Mouse (Mus musculus): ENCODE measurements at regions not wholly inside any gene's neighbourhood (a gene's known extent, or its start where the extent isn't known, plus 50 kb on each side); places are given as distances from the start of the nearest gene placed in this dataset.

DNA sequence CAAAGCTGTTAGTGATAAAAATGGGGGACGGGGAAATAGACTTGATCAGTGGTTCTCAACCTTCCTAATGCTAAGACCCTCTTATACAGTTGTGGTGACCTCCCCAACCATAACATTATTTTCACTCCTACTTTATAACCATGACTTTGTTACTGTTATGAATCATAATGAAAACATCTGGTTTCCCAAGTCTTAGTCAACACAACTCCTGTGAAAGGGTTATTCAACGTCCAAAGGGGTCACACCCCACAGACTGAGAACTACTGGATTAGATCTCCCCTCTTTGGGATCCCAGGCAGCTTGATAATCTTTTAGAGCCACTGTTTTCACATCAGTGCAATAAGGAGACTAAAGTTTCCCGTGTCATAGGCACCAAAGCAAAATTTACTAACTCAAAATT, 141.1 kb upstream of the Fndc3a start:
- no peak for DNase-seq

DNA sequence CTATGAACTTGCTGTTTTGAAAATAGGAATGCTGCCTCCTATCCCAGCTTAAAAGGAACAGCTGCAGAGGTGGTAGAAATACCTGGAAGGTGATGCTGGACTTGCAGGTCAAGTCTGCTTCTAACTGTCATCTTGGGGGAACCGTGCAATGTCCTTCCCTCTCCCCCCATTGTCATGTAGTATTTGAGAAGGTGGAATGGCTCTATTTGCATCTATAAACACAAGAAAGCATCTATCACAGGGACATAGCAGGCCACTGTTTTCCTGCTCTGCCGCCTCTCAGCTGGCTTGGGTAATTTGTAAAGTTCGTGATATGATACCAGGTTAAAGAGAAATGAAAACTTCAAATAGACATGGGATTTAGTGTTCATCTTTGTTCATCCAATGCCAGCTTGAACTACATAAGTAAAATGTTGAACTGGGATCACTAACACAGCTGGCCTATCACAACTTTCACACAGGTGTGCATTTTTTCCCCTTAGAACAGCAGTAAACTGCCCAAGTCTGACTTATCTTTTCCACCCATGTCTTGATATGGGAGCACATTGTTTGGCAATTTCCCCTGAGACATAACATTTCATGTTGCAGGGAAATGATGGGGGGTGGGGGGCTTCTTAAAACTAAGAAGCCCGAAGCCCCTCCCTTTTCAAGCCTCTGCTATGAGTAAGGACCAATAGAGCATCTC, 138.6 kb upstream of the Fndc3a start:
- no peak for DNase-seq

- DNase-seq, result no peak
Measured at GRCm38 (mm10) chr14:72847466-72847865, 137.7 kb upstream of the Fndc3a start.

DNA sequence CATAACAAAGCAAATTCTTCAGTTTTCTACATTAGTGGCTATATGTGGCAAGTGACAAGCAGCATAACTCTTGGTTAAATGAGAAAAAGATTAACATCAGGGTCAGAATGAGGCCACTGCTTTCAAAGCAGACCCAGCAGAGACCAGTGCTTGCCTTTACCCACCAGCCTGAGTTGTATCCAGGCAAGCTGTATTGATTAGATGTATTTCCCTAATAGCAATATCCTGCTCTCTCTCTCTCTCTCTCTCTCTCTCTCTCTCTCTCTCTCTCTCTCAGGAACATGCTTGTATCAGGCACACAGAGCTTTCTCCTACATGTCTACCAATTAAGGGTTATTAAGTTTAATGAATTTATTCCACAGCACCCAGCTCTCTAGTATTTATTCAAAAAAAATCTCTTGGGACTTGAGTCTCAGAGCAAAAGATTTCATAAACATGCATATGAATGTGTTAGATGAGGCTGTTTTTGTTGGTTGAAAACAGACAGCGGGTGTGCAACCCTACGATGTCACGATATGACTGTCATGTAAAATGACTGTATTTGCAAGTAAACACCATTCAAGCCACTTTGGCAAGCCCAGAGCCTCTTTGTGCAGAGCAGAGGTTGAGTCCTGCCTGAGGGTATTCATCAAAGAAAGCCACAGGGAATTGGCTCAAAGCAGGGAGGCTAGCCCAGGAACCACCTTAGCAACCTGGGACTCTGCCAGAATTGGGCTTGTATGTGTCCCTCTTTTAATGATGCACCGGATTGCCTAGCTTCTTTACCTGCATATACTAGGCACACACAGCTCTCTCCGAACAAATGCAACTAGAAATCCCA, 136.0 kb upstream of the Fndc3a start:
- DNase-seq, result no peak

DNA sequence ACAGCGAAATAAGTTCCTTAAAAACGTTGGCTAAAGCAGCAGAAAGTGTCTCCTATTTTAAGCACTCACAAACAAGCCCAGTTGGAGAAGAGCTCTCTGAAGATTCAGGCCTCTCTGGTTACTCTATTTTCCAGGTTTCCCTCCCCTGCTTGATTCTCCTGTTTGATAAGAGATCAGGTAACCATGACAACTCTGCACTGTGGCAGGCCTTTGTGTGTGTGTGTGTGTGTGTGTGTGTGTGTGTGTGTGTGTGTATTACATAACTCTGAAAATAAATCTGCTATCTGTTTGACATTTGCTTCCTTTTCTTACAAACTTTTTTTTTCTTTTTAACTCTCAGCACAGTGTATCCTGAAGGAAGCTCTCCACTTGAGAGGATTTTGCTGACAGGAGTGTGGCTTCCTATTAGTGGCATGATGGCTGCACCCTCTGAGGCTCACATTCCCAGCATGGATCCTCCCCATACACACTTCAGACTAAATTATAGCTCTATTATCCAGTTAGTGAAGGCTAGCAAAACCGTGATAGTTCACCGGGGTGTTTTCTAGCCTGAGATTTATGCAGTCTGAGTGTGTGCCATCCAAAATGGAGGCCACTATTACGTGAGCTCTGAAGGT, 135.1 kb upstream of the Fndc3a start:
- DNase-seq, result no peak

DNA sequence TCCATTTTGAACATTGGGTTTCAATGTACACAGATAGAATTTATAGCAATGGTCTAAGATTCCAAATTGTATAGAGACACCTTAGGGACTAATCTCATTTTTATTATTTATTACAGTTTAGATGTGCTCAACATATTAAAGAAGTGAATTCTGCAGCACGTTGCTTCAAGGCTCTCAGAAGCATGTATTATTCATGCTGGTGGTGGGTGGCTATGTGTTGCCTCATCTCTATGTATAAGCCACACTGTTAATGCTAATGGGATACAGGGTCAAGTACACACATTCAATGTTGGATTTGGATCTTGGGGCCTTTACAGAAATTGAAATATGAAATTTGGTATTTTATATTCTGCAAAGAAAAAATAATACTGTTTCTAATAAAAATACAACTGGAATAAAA, 131.9 kb upstream of the Fndc3a start:
- no peak for DNase-seq

- no peak for DNase-seq
Measured at GRCm38 (mm10) chr14:72835158-72835557, 125.4 kb upstream of the Fndc3a start.

GRCm38 (mm10) chr14:72829261-72829660, 119.5 kb upstream of the Fndc3a start:
- no peak for DNase-seq

GRCm38 (mm10) chr14:72825549-72825948, 115.7 kb upstream of the Fndc3a start:
- DNase-seq, result no peak

DNA sequence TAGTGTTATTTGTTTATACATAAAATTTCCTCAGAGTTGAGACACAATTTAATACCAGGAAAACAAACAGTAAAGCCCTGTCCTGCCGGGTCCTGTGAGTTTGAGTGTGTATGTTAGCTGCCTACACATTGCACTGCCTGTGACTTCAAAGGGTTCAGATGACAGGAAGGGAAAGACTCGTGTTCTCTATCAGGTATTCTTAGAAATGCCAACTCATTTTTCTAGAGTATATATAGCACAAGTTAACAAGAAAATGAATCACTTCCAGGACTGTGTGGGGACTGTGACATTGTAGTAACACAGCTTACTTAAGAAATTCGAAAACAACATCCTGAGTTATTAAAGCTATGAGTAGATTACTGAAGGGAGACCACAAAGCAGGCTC, 112.4 kb upstream of the Fndc3a start:
- DNase-seq, result no peak

GRCm38 (mm10) chr14:72821517-72822230, 111.9 kb upstream of the Fndc3a start:
- no peak for DNase-seq

DNA sequence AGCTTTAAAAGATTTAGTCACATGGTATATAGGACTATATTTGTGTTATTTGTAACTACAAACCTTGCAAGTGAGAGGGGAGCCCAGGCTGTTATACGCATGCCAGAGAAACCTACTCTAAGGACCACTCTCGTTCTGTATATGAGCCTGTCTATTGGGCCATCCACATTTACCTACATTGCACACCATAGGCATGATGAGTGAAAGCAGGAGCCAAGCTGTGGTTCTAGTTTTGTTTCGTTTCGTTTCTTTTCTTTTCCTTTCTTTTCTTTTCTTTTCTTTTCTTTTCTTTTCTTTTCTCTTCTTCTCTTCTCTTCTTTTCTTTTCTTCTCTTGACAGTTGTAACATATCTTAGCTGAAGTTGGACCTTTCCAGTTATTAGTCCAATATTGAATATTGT, 109.2 kb upstream of the Fndc3a start:
- DNase-seq, result no peak

DNA sequence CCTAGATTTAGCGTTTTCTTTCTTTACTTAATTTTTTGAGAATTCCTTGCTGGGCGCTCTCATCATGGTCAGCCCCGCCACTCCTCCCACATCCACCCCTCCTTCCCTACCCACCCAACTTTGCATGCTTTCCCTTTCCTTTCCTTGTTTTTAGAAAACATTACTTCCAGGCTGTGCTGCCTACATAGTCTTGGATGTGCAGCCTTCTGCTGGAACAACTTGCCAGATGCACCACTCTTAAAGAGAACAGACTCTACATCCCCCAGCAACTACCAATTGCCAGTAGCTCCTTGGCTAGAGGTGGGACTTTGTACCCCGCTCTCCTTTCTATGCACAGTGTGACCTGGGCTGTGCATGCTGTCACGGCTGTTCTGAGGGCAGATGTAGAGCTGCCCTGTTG, 108.0 kb upstream of the Fndc3a start:
- DNase-seq, result no peak

- no peak for DNase-seq
Measured at GRCm38 (mm10) chr14:72816847-72817246, 107.0 kb upstream of the Fndc3a start.

DNA sequence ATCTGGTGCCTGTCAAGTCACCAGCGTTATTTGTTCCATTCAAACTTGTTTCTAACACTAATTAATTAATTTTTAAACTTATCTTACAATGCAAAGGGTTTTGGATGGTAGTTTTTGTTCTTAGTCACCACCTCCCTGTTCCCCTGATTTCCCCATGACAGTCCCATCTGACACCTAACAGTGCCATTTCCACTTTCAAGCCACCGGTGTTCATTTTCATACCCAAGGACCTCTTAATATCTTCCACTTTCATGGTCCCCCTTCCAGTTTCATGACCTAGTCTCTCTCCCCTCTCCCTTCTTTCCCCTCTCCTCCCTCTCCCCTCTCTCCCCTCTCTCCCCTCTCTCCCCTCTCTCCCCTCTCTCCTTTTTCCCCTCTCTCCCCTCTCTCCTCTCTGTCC, 99.3 kb upstream of the Fndc3a start:
- no peak for DNase-seq

DNA sequence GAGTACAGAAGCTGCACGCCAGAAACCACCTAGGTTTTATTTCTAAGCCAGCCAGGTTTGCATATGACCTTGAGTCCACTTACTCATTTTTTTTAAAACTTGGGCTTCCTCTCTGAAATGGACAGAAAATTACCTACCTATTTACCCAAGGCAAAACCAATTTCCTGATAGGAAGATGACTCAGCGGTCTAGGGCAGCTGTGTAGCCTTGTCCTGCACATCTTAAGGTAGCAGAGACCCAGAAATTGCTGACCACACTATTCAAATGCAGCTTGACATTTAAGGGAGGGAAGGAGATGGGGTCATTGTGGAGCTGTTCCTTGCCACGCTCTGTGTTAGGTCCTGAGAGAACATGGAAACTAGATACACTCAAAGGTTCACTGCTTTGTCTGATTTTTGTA, 98.1 kb upstream of the Fndc3a start:
- DNase-seq, result no peak

GRCm38 (mm10) chr14:72807286-72807685, 97.5 kb upstream of the Fndc3a start:
- no peak for DNase-seq

GRCm38 (mm10) chr14:72806598-72806997, 96.8 kb upstream of the Fndc3a start:
- DNase-seq, result no peak

DNA sequence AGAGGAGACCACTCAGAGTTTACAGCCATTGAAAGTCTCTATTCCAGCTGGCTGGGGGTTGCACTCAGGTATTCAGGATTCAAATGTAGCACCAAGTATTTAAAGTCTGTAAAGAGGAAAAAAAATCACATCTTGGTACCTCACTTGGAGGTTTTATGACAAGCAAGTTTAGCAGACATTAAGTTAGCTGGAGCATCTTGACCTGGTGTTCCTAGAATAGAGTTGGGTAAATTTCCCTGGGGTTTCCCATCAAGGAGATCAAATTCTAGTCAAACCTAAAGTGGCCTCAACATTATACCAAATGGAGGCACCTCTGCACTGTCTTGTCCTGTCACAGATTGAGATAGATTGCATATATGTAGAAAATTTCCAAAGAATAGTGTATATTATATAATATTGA, 93.8 kb upstream of the Fndc3a start:
- DNase-seq, result no peak

GRCm38 (mm10) chr14:72790654-72791053, 80.9 kb upstream of the Fndc3a start:
- DNase-seq, result no peak

DNA sequence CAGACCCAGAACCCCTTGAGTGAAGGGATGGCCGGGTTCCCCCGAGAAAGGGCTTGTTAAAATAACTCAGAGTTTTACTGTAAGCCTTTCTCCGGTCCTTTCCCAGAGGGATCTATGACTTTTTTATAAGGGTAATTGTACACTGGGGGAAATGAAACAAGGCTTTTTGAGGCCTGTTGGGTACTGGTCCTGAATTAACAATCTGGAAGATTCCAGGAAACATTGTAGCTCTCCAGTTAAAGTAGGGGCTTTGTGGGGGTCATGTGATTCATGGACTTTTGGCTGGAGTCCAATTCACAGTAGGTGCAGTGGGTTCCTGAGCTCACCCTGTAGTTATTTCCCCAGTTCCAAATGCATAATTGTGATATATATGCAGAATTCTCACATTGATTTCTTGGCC, 77.1 kb upstream of the Fndc3a start:
- no peak for DNase-seq

DNA sequence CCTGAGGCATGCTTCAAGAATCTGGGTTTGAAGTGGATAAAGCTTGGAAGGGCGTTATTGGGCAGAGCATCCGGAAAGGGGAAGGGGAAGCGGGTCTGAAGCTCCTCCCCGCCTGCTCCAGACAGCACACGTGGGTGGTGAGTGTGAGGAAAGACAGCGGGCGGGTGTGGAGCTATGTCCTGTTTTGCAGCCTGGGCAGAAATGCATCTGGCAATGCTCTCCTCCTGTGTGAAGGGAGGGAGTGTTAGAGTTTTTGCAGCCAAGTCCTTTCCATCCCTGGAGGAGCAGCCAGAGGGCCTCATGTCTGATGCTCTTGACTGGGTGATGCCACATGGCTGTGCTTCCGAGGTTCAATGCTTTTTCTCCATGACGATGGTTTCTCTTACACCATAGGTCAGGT, 73.4 kb upstream of the Fndc3a start:
- no peak for DNase-seq

GRCm38 (mm10) chr14:72779446-72779845, 69.6 kb upstream of the Fndc3a start:
- DNase-seq, result no peak

DNA sequence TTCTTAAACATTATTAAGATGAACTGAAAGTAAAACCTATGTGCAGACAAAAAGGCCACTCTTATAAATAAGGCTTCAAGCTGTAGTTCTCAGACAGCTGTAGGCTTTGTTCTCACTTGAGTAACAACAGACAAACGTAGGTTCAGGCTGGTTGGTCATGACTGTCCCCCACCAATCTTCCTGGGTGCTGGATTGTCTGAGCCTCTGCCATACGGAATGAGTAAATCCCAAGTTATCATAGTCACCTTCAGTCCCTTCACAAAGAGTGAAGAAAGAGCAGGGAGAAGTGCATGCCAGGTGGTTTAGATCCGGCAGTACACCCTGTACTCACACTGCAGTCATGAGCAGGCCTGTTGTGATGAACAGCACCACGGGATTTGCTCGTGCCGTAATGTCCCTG, 69.0 kb upstream of the Fndc3a start:
- no peak for DNase-seq

All from cerebellum, adult 18-20 months (tissue).